Mouse (Mus musculus) bone marrow macrophage, adult 2 months (primary cell): ENCODE measurements around the gene Timm8a2. TPM values are rescaled to one million over a fixed set of nuclear protein-coding genes. Genes with fewer than 3 reads are reported as not detected.

ENCODE experiments used
- H3K27ac ChIP-seq: 2 replicates; pipeline ENCODE4 v1.5.1; 2012; ENCODE audit warnings: low read depth, low read length; ENCODE audit not compliant: insufficient read depth
- H3K4me1 ChIP-seq: 2 replicates; pipeline ENCODE4 v1.6.1; 2012; ENCODE audit warnings: low read length; ENCODE audit not compliant: control insufficient read depth, insufficient read depth
- H3K4me3 ChIP-seq: 2 replicates; pipeline ENCODE4 v1.5.1; 2012; ENCODE audit warnings: mild to moderate bottlenecking, low read length, moderate library complexity; ENCODE audit not compliant: insufficient read depth
- CTCF ChIP-seq: IDR thresholded peaks from 2 replicates; pipeline ENCODE4 v1.5.1; 2012; ENCODE audit warnings: low read depth, mild to moderate bottlenecking, low read length, moderate library complexity
- POLR2A ChIP-seq: IDR thresholded peaks from 2 replicates; pipeline ENCODE4 v1.6.1; 2012; ENCODE audit warnings: mild to moderate bottlenecking, low read depth, low read length, borderline replicate concordance
- polyA plus RNA-seq: library from polyadenylated mRNA; stranded (reverse); fragments of >200 nt; gene quantifications from 2 replicates; pipeline ENCODE4 v1.2.4, GENCODE M21; 2012; ENCODE audit not compliant: missing spikeins, insufficient read depth, insufficient read length

Gene Timm8a2
- polyA plus RNA-seq, result not detected in 2 replicates

GRCm38 (mm10) chr14:122034451-122034850 lies at the start of gene Timm8a2:
Timm8a2 (plus strand) TSS chr14:122034674.
- Histone ChIP-seq H3K4me3 (no peak within 1 kb of the TSS), H3K4me1 (peaks cover 11% of the 10 kb centered on the region), H3K27ac (no peak within 1 kb of the TSS)
- TF ChIP-seq POLR2A (no peak), CTCF (no peak)

GRCm38 (mm10) chr14:121985477-121985876 lies 49.0 kb upstream of the Timm8a2 start:
- Histone ChIP-seq H3K27ac (peak overlapping the region; percentile 91), H3K4me1 (peaks cover 69% of the 10 kb centered on the region), H3K4me3 (no peak overlapping the region)
- no peak for TF ChIP-seq POLR2A
- no peak for TF ChIP-seq CTCF

- peak overlapping the region; percentile 91 for H3K27ac ChIP-seq
- H3K4me3 ChIP-seq, result no peak overlapping the region
- peaks cover 75% of the 10 kb centered on the region for H3K4me1 ChIP-seq
- TF ChIP-seq CTCF (no peak), POLR2A (no peak)
Observed at GRCm38 (mm10) chr14:121986028-121986427, 48.4 kb upstream of the Timm8a2 start.

- peaks cover 82% of the 10 kb centered on the region for H3K4me1 ChIP-seq
- peak overlapping the region; percentile 97 for H3K27ac ChIP-seq
- TF ChIP-seq CTCF (no peak), POLR2A (no peak)
- H3K4me3 ChIP-seq, result no peak overlapping the region
Observed at GRCm38 (mm10) chr14:121987287-121987686, 47.2 kb upstream of the Timm8a2 start.

- peak overlapping the region; percentile 94 for H3K27ac ChIP-seq
- TF ChIP-seq POLR2A (no peak), CTCF (no peak)
- peaks cover 84% of the 10 kb centered on the region for H3K4me1 ChIP-seq
- H3K4me3 ChIP-seq, result no peak overlapping the region
Observed at GRCm38 (mm10) chr14:121987691-121988090, 46.8 kb upstream of the Timm8a2 start.

GRCm38 (mm10) chr14:121989331-121989730 lies 45.1 kb upstream of the Timm8a2 start:
- TF ChIP-seq CTCF (no peak), POLR2A (no peak)
- H3K27ac ChIP-seq, result no peak overlapping the region
- no peak overlapping the region for H3K4me3 ChIP-seq
- H3K4me1 ChIP-seq, result peaks cover 85% of the 10 kb centered on the region

- Histone ChIP-seq H3K27ac (no peak overlapping the region), H3K4me3 (no peak overlapping the region), H3K4me1 (peaks cover 81% of the 10 kb centered on the region)
- TF ChIP-seq CTCF, result no peak
- TF ChIP-seq POLR2A, result no peak
Observed at GRCm38 (mm10) chr14:121989869-121990268, 44.6 kb upstream of the Timm8a2 start.

GRCm38 (mm10) chr14:121990897-121991296 lies 43.6 kb upstream of the Timm8a2 start:
- peak overlapping the region; percentile 13; the same call in 1 of the 2 replicates for H3K27ac ChIP-seq
- no peak overlapping the region for H3K4me3 ChIP-seq
- TF ChIP-seq POLR2A, result no peak
- peaks cover 88% of the 10 kb centered on the region for H3K4me1 ChIP-seq

- Histone ChIP-seq H3K4me1 (peaks cover 87% of the 10 kb centered on the region), H3K27ac (peak overlapping the region; percentile 69), H3K4me3 (no peak overlapping the region)
- TF ChIP-seq POLR2A, result no peak
- TF ChIP-seq CTCF, result no peak
Observed at GRCm38 (mm10) chr14:121991921-121992320, 42.6 kb upstream of the Timm8a2 start.

- peaks cover 85% of the 10 kb centered on the region for H3K4me1 ChIP-seq
- no peak overlapping the region for H3K4me3 ChIP-seq
- TF ChIP-seq CTCF (no peak), POLR2A (no peak)
- peak overlapping the region; percentile 69 for H3K27ac ChIP-seq
Observed at GRCm38 (mm10) chr14:121992395-121993280, 41.8 kb upstream of the Timm8a2 start.
